Mouse (Mus musculus): Measurements from ENCODE around the gene Tas1r1. TPM values are rescaled to one million over a fixed set of nuclear protein-coding genes. Genes with fewer than 3 reads are reported as not detected.

Tas1r1 gene
- total RNA-seq, 1 experiment = 1.9 TPM

DNA sequence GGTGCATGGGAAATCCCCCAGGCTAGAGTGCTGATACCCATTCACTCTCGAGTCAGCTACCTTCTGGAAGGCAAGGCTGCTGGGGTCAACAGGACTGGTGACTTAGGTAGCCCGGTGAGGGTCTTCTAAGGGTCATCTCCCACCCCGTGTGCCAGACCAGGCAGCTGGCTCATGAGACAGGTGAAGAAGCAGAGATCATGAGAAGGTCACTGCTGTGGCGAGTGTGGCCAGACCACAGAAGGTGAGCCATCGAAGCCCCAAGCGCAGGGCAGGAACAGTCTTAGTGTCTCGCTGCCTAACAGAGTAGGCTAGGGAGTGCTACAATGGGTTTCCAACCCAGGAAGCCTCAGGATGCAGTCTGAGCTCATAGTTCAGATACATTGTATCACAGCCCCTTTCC, 46.2 kb upstream of the Tas1r1 start:
- Histone ChIP-seq H3K36me3 (ENCODE audit: control insufficient read depth, insufficient read depth, low read length, poor library complexity, severe bottlenecking) (0 out of 2 replicates have a peak, but pooled peaks cover 3% of the 10 kb centered on the region), H3K27ac (ENCODE audit: insufficient read depth, low read depth, low read length, poor library complexity, severe bottlenecking) (no peak overlapping the region), H3K4me3 (ENCODE audit: insufficient read depth in 1 of 2, low read depth in 1 of 2, low read length in 2 of 2, poor library complexity in 1 of 2, severe bottlenecking in 1 of 2) (no peak overlapping the region), H3K9ac (ENCODE audit: insufficient read depth, low read depth, low read length, poor library complexity, severe bottlenecking) (no peak overlapping the region), H3K4me1 (ENCODE audit: control insufficient read depth in 2 of 2, insufficient read depth in 2 of 2, low read length in 2 of 2, poor library complexity in 1 of 2) (peaks cover 3 to 31% of the 10 kb centered on the region in 2 experiments), H3K9me3 (ENCODE audit: control insufficient read depth, insufficient read depth, low read depth, low read length) (no peaks in the 10 kb centered on the region)
- no peak for TF ChIP-seq HCFC1 (IDR thresholded peaks at IDR 0.05; ENCODE audit: borderline replicate concordance, insufficient read depth, low read length)
- no peak for TF ChIP-seq ZC3H11A (IDR thresholded peaks at IDR 0.05; ENCODE audit: borderline replicate concordance, low read depth, low read length)
- no peak for TF ChIP-seq ZNF384 (IDR thresholded peaks at IDR 0.05; ENCODE audit: low read depth, low read length)
- TF ChIP-seq MAFK (IDR thresholded peaks at IDR 0.05; ENCODE audit: insufficient read depth, low read depth, low read length) = no peak
- TF ChIP-seq CHD2 (IDR thresholded peaks at IDR 0.05; ENCODE audit: low read depth, low read length) = no peak
- in situ Hi-C loops (cut with MboI; ENCODE audit: low sequenced_read_pairs in 2 of 2, unreplicated experiment in 2 of 2) = no loop called here
- no peak for DNase-seq (ENCODE audit: low read depth, low spot score)

DNA sequence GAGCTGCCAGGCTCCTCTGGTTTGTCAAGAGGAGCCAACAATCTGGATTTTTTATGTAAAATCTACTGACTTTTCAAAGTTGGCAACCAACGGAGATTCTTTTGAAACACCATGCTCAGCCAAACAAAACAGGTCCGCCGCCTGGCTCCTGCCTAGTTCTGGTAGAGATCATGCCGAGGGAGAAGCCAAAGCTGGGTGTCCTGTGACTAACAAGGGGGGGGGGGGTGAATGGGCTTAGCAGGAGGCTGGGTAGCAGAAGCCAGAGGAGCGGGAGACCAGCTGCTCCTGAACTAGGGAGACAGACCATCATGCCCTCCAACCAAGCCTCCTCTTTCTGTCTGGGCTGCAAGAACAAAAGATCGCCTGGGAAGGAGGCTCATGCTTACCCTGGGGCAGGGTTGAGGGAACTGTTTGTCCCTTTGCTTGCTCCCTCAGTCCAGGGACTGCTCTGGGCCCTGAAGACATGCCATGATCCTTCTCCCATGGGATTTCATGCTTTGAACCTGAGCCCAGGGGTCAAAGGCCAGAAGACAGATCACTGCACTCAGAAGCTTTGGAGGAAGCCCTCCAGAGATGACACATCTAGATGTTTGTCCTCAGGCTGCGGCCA, 45.3 kb upstream of the Tas1r1 start:
- 0 out of 2 replicates have a peak, but pooled peaks cover 3% of the 10 kb centered on the region for H3K36me3 ChIP-seq (ENCODE audit: control insufficient read depth, insufficient read depth, low read length, poor library complexity, severe bottlenecking)

DNA sequence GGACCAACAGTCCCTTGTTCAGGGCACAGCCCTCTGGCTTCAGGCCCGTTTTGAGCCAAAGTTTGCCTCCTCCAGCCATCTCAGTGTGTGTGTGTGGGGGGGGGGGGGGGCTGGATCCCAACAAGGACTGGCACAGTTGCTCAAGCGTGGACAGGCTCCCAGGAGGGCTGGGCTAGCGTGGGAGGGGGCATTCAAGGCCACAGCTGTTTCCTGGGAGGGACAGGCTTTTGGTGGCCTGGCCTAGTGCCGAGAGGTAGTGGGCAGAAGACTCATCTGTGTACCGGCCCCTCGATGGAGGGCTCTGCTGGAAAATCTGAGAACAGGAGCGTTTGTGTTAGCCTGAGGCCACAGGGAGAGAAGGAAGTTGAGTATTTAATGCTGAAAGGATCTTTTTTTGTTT, 41.6 kb upstream of the Tas1r1 start:
- in situ Hi-C loops (cut with MboI; ENCODE audit: low sequenced_read_pairs in 2 of 2, unreplicated experiment in 2 of 2) = no loop called here
- Histone ChIP-seq H3K9ac (ENCODE audit: insufficient read depth, low read depth, low read length, poor library complexity, severe bottlenecking) (no peak overlapping the region), H3K9me3 (ENCODE audit: control insufficient read depth, insufficient read depth, low read depth, low read length) (no peaks in the 10 kb centered on the region), H3K4me1 (ENCODE audit: control insufficient read depth in 2 of 2, insufficient read depth in 2 of 2, low read length in 2 of 2, poor library complexity in 1 of 2) (peaks cover 0 to 12% of the 10 kb centered on the region in 2 experiments; a peak in 2 of 4 replicates), H3K4me3 (ENCODE audit: insufficient read depth in 1 of 2, low read depth in 1 of 2, low read length in 2 of 2, poor library complexity in 1 of 2, severe bottlenecking in 1 of 2) (no peak overlapping the region), H3K27ac (ENCODE audit: insufficient read depth, low read depth, low read length, poor library complexity, severe bottlenecking) (no peak overlapping the region), H3K36me3 (ENCODE audit: control insufficient read depth, insufficient read depth, low read length, poor library complexity, severe bottlenecking) (no peaks in the 10 kb centered on the region)
- DNase-seq (ENCODE audit: low read depth, low spot score) = no peak
- TF ChIP-seq CHD2 (IDR thresholded peaks at IDR 0.05; ENCODE audit: low read depth, low read length) = no peak
- TF ChIP-seq HCFC1 (IDR thresholded peaks at IDR 0.05; ENCODE audit: borderline replicate concordance, insufficient read depth, low read length) = no peak
- no peak for TF ChIP-seq MAFK (IDR thresholded peaks at IDR 0.05; ENCODE audit: insufficient read depth, low read depth, low read length)
- no peak for TF ChIP-seq ZC3H11A (IDR thresholded peaks at IDR 0.05; ENCODE audit: borderline replicate concordance, low read depth, low read length)
- TF ChIP-seq ZNF384 (IDR thresholded peaks at IDR 0.05; ENCODE audit: low read depth, low read length) = no peak

More for the DNA sequence above, 45.3 kb upstream of the Tas1r1 start:
- TF ChIP-seq ZNF384 (IDR thresholded peaks at IDR 0.05; ENCODE audit: low read depth, low read length) = no peak
- no peak for TF ChIP-seq HCFC1 (IDR thresholded peaks at IDR 0.05; ENCODE audit: borderline replicate concordance, insufficient read depth, low read length)
- TF ChIP-seq ZC3H11A (IDR thresholded peaks at IDR 0.05; ENCODE audit: borderline replicate concordance, low read depth, low read length) = no peak
- TF ChIP-seq MAFK (IDR thresholded peaks at IDR 0.05; ENCODE audit: insufficient read depth, low read depth, low read length) = no peak
- no peak for TF ChIP-seq CHD2 (IDR thresholded peaks at IDR 0.05; ENCODE audit: low read depth, low read length)
- peaks cover 3 to 28% of the 10 kb centered on the region in 2 experiments for H3K4me1 ChIP-seq (ENCODE audit: control insufficient read depth in 2 of 2, insufficient read depth in 2 of 2, low read length in 2 of 2, poor library complexity in 1 of 2)
- H3K9me3 ChIP-seq (ENCODE audit: control insufficient read depth, insufficient read depth, low read depth, low read length) = no peaks in the 10 kb centered on the region
- H3K9ac ChIP-seq (ENCODE audit: insufficient read depth, low read depth, low read length, poor library complexity, severe bottlenecking) = no peak overlapping the region
- in situ Hi-C loops (cut with MboI; ENCODE audit: low sequenced_read_pairs in 2 of 2, unreplicated experiment in 2 of 2) = no loop called here
- no peak for DNase-seq (ENCODE audit: low read depth, low spot score)
- H3K4me3 ChIP-seq (ENCODE audit: insufficient read depth in 1 of 2, low read depth in 1 of 2, low read length in 2 of 2, poor library complexity in 1 of 2, severe bottlenecking in 1 of 2) = no peak overlapping the region
- H3K27ac ChIP-seq (ENCODE audit: insufficient read depth, low read depth, low read length, poor library complexity, severe bottlenecking) = no peak overlapping the region

- in situ Hi-C loops (cut with MboI; ENCODE audit: low sequenced_read_pairs in 2 of 2, unreplicated experiment in 2 of 2) = no loop called here
- Histone ChIP-seq H3K27ac (ENCODE audit: insufficient read depth, low read depth, low read length, poor library complexity, severe bottlenecking) (no peak overlapping the region), H3K9ac (ENCODE audit: insufficient read depth, low read depth, low read length, poor library complexity, severe bottlenecking) (no peak overlapping the region), H3K4me1 (ENCODE audit: control insufficient read depth in 2 of 2, insufficient read depth in 2 of 2, low read length in 2 of 2, poor library complexity in 1 of 2) (peaks cover 0 to 11% of the 10 kb centered on the region in 2 experiments; a peak in 2 of 4 replicates), H3K36me3 (ENCODE audit: control insufficient read depth, insufficient read depth, low read length, poor library complexity, severe bottlenecking) (no peaks in the 10 kb centered on the region), H3K9me3 (ENCODE audit: control insufficient read depth, insufficient read depth, low read depth, low read length) (no peaks in the 10 kb centered on the region), H3K4me3 (ENCODE audit: insufficient read depth in 1 of 2, low read depth in 1 of 2, low read length in 2 of 2, poor library complexity in 1 of 2, severe bottlenecking in 1 of 2) (no peak overlapping the region)
- DNase-seq (ENCODE audit: low read depth, low spot score) = no peak
- TF ChIP-seq MAFK (IDR thresholded peaks at IDR 0.05; ENCODE audit: insufficient read depth, low read depth, low read length) (no peak), HCFC1 (IDR thresholded peaks at IDR 0.05; ENCODE audit: borderline replicate concordance, insufficient read depth, low read length) (no peak), ZNF384 (IDR thresholded peaks at IDR 0.05; ENCODE audit: low read depth, low read length) (no peak), ZC3H11A (IDR thresholded peaks at IDR 0.05; ENCODE audit: borderline replicate concordance, low read depth, low read length) (no peak), CHD2 (IDR thresholded peaks at IDR 0.05; ENCODE audit: low read depth, low read length) (no peak)
Observed at GRCm38 (mm10) chr4:152079261-152079660, 40.9 kb upstream of the Tas1r1 start.
